Mouse (Mus musculus) layer of hippocampus, postnatal 25 days (tissue): ENCODE data around the gene Wnt1. TPM values are rescaled to one million over a fixed set of nuclear protein-coding genes. Genes with fewer than 3 reads are reported as not detected.
"Not testable (repeated sequence)": the region's sequence is repeated elsewhere in the genome, so short reads cannot be mapped to it uniquely, and the experiment has no call there.

ENCODE experiments used
- DNase-seq, 2 experiments: peaks; one replicate each; pipeline ENCODE4 v3.0.0; 2022; ENCODE audit warnings: mixed read lengths in 2 of 2, low spot score in 1 of 2; ENCODE audit errors: extremely low spot score in 1 of 2
- total RNA-seq, 2 experiments: library from RNA; stranded (reverse); gene quantifications; 2 replicates each; pipeline ENCODE4 v1.2.3; 2021

Gene Wnt1
- total RNA-seq, result not detected

- DNase-seq, result no peak
Measured at GRCm38 (mm10) chr15:98789661-98790535, at the start of gene Wnt1. TSS of gene Wnt1 (plus strand) at chr15:98789857.

DNA sequence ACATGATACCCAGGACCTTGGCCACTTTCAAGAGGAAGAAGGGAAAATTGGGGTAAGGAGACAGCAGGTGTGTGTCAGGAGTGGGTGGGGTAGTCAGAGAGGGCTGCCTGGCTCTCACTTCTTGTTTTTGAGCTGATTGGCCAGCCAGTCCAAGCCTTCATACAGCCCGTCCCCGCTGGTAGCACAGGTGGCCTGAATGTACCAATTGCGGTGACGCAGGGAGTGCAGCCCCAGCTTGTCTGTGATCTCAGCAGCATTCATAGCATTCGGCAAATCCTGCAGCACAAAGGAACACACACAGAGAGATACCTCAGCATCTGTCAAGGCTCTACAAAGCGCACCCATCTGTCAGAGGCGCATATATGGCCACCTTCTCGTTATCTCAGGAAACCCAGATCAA, 49.4 kb upstream of the Wnt1 start:
- no peak for DNase-seq

DNA sequence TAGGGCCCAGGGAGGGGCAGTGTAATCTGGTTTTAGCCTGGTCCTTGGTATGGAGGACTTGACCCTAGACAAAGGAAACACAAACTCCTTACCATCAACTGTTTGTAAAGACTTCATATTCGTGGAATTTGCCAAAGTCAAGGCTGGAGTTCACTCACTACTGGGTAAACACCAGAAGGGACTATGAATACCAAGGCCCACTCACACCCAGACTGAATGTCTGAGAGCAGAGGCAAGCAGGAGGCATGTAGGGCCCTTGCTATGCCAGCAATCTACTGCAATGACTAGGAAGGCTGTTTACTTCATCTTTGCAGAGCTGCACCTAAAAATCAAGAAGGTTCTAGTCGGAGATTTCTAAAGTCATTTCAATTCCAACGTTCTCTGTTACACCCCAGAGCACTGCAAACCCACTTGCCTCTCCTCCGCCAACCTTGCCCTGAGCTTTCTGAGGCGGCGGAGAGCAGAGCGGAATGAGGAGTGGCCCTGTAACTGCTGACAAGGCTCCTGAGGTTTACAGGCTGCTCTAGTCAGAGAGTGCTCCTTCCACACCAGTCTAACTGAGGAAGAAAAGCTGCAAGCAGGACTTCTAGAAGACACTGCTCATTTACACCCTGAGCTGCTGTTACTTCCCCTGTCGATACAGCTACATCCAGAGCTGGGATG, 46.8 kb upstream of the Wnt1 start:
- DNase-seq, result no peak

GRCm38 (mm10) chr15:98743863-98744262, 45.8 kb upstream of the Wnt1 start:
- not testable (repeated sequence) for DNase-seq

- DNase-seq, result no peak
Measured at GRCm38 (mm10) chr15:98746344-98746965, 43.2 kb upstream of the Wnt1 start.

DNA sequence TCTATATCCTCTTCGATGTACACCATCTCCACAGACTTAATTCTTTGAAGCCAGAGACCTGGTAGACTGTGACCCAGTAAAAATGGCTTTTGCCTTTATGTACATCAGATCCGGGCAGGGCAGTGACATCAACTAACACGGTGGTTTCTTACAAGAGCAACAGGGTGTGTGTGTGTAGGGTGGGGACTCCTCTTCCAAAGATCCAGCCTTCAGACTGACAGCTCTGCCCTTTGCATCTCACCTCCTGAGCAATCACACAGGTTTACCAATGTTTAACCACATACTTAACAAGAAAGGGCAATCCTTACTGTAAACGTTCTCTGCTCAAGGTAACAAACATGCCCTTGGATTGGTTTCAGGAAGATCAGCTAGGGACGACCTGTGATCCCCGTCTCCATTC, 42.4 kb upstream of the Wnt1 start:
- no peak for DNase-seq

DNA sequence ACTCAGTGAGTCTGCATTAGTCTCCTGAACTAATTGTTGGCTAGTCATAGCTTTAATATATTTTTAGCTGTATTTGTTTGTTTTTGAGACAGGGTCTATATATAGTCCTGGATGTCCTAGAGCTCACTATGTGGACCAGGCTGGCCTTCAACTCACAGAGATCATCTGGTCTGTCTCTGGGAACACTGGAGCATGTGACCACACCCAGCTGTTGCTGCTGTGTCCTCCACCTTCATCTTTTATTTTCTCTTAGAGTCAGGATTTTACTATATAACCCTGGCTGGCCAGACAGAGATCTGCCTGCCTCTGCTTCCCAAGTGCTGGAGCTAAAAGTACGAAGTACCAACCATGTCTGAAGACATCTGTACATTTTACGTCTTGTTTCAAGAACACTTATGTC, 40.6 kb upstream of the Wnt1 start:
- DNase-seq, result no peak

DNA sequence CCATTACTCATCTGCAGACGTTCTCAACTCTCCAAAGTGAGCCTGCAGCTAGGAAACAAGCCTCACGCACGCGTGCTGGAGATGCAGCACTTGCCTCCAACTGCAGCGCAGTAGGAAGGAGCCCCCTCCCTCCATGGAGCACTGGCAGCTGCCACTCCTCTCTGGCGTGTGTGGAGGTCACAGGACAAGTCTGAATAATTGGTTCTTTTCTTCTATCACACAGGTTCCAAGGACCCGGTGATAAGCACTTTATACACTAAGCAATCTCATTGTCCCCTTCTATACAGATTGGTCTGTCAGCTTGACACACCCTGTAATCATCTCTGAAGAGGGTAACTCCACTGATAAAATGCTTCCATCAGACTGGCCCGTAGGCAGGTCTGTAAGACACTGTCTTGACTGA, 36.6 kb upstream of the Wnt1 start:
- DNase-seq, result no peak

GRCm38 (mm10) chr15:98754125-98754524, 35.5 kb upstream of the Wnt1 start:
- DNase-seq, result no peak

DNA sequence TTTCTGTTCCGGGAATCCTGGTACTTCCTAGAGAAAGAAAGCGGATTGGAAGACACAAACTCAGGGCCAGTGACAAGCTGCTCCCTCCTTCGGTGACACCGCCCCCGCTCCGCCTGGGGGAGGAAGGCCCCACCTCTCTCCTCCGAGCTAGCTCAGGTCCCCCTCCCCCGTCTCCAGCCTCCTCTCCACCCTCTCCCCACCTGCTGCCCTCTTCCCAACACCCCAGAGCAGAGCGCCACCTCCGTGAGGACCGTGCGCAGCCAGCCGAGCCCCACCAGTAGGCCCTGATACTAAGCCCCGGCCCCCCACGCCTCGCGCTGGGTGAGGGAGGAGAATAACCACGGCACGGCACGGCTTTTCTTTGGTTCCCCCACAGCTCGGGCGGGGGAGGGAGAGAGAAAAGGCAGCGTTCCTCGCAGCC, 27.4 kb upstream of the Wnt1 start:
- peak; percentile 53 to 58 for DNase-seq

GRCm38 (mm10) chr15:98762670-98763529, 26.8 kb upstream of the Wnt1 start, which contains the start of gene Arf3:
TSS of gene Arf3 (minus strand) at chr15:98763214.
- DNase-seq, result peak; percentile 92 to 93

- no peak for DNase-seq
Measured at GRCm38 (mm10) chr15:98765929-98766328, 23.7 kb upstream of the Wnt1 start.

GRCm38 (mm10) chr15:98768259-98768658, 21.4 kb upstream of the Wnt1 start:
- DNase-seq, result no peak

DNA sequence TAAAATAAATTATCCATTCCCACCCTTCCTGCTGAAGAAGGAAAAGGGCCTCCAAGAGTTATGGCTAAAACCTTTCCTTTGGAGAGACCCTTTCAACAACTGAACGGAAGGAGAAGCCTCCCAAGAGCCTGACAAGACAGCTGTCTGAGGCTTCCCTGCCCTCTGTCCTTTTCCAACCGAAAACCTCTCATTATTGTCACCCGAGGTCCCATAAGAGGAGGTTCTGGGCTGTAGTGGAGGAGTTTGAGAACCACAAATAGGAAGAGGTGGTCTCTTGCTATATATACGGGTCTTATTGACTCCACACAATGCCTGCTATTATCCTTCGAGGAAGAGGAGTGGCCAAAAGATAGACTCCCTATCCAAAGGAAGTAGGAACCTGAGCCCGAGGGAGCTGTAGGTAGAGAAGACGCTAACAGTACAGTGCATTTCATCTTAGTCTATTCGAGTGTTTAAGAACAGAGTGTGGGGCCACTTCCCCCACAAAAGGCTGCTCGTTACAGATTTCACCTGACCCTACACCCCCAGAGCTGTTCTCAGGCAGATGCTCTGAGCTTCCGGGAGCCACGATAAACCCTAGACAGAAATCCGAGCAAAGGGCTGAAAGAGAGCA, 17.7 kb upstream of the Wnt1 start:
- no peak for DNase-seq

DNA sequence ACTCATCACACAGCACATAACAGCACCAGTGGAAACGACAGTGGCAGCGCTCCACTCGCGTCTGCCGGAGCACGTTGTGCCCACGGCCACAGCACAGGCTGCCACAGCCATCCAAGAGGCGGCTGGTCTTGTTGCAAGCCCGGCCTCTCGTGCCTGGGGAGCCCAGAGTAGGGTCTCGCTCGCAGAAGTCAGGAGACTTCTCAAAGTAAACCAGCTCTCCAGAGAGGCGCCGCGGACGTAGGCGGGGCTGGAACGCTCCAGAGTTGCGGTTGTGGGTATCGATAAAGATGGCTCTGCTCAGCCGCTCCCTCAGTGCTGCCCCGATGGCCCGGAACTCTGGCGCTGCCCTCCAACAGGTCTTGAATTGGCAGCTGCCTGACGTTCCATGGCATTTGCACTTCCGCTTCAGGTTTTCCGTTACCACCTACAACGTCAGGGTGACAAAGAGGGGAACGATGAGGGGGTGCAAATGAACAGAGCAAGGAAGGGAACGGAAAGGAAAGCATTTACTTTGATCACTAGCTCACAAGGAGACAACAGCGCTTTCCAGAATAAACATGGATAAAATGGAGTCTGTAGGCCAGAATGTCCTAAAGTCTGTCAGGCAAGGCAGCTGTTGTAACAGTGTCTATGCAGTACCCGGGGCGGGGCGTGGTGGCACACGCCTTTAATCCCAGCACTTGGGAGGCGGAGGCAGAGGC, 17.0 kb upstream of the Wnt1 start:
- DNase-seq, result no peak

- DNase-seq, result no peak
Measured at GRCm38 (mm10) chr15:98774096-98774495, 15.6 kb upstream of the Wnt1 start.

DNA sequence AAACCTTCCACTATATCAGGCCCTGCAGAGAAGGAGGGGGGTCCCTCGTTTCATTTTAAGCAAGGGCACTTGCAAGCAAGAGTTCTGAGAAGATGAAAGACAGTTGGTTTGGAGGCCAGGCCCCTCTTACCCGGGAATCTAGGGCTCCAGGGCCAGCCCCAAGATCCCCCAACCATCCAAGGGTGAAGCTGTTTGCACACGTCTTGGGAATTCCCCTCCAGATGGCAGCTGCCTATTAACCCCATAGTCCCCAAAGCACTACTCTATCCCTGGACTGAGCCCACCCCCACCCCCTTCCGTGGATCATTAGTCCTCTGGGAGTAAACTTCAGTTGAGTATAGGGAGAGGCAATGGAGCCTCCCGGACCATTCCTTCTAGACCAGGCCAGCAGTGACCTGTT, 14.1 kb upstream of the Wnt1 start:
- DNase-seq, result no peak

- no peak for DNase-seq
Measured at GRCm38 (mm10) chr15:98776280-98777004, 13.2 kb upstream of the Wnt1 start.
